Mouse (Mus musculus) C2C12 (cell line): ENCODE results near the gene Cep19. TPM values are rescaled to one million over a fixed set of nuclear protein-coding genes. Genes with fewer than 3 reads are reported as not detected.

ENCODE experiments used
- H3K27me3 ChIP-seq: one replicate; pipeline ENCODE4 v1.6.1; 2011; ENCODE audit not compliant: control insufficient read depth, insufficient read depth, insufficient read length
- H3K36me3 ChIP-seq: one replicate; pipeline ENCODE4 v1.6.1; 2011; ENCODE audit not compliant: control insufficient read depth, insufficient read depth
- H3K4me3 ChIP-seq: one replicate; pipeline ENCODE4 v1.5.1; 2011; ENCODE audit warnings: mild to moderate bottlenecking, control low read depth; ENCODE audit not compliant: poor library complexity, insufficient read depth, severe bottlenecking
- H3K79me2 ChIP-seq: one replicate; pipeline ENCODE4 v1.6.1; 2011; ENCODE audit not compliant: control insufficient read depth, insufficient read depth
- H3K79me3 ChIP-seq: one replicate; pipeline ENCODE4 v1.6.1; 2011; ENCODE audit warnings: low read depth, control low read depth
- H3ac ChIP-seq: one replicate; pipeline ENCODE3; 2011; ENCODE audit warnings: low read depth; ENCODE audit not compliant: control insufficient read depth, insufficient read length
- CEBPB ChIP-seq: IDR thresholded peaks from one replicate; pipeline ENCODE4 v1.6.1; 2011; ENCODE audit warnings: low read depth, mild to moderate bottlenecking, control low read depth, moderate library complexity
- CTCF ChIP-seq: IDR thresholded peaks from one replicate; pipeline ENCODE4 v1.5.1; 2011; ENCODE audit not compliant: control insufficient read depth, insufficient read depth, insufficient read length
- FOSL1 ChIP-seq: IDR thresholded peaks from one replicate; pipeline ENCODE4 v1.8.0; 2011; ENCODE audit warnings: mild to moderate bottlenecking, low read length; ENCODE audit not compliant: poor library complexity, insufficient read depth, severe bottlenecking
- MAX ChIP-seq: IDR thresholded peaks from one replicate; pipeline ENCODE4 v1.6.1; 2011; ENCODE audit warnings: mild to moderate bottlenecking, control low read depth
- MYOD1 ChIP-seq: IDR thresholded peaks from one replicate; pipeline ENCODE4 v1.6.1; 2011; ENCODE audit warnings: low read depth; ENCODE audit not compliant: control insufficient read depth, insufficient read length
- MYOG ChIP-seq: IDR thresholded peaks from one replicate; pipeline ENCODE4 v1.6.1; 2011; ENCODE audit not compliant: control insufficient read depth, insufficient read length; ENCODE audit errors: extremely low read depth
- USF1 ChIP-seq: IDR thresholded peaks from one replicate; pipeline ENCODE4 v1.6.1; 2011; ENCODE audit warnings: low read depth, mild to moderate bottlenecking, control low read depth, moderate library complexity
- polyA plus RNA-seq: library from polyadenylated mRNA; unstranded; fragments of >200 nt; fragmentation: generic; extraction: Trizol; gene quantifications from one replicate; pipeline ENCODE4 v1.2.1, GENCODE M21; 2012; ENCODE audit warnings: missing spikeins

Cep19 gene
- polyA plus RNA-seq, 1 experiment: 4.2 TPM

DNA sequence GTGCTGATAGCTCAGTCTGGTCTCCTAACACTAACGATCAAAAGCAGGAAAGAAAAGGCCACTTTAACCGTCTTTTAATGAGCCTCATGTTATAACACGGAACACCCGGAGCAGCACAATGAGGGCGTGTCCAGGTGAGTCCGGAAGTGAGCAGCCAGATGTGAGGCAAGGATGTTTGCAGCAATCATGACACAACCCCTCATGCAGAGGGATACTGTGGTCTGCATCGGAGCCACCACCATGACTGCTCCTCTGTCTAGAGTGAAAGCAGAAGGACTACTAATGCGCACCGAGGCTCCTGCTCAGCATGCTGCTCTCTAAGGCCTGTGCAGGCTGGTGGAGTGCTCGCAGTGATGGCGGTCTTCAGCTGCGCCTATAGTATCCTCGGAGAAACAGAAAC, 2.7 kb downstream of the Cep19 start:
- Histone ChIP-seq H3K79me2 (peaks cover 6% of the 10 kb centered on the region), H3K36me3 (peaks cover 6% of the 10 kb centered on the region), H3ac (no peak overlapping the region), H3K79me3 (peaks cover 1% of the 10 kb centered on the region), H3K4me3 (no peak overlapping the region), H3K27me3 (no peaks in the 10 kb centered on the region)
- TF ChIP-seq USF1 (no peak), CEBPB (no peak), MAX (no peak), CTCF (no peak), FOSL1 (no peak)

DNA sequence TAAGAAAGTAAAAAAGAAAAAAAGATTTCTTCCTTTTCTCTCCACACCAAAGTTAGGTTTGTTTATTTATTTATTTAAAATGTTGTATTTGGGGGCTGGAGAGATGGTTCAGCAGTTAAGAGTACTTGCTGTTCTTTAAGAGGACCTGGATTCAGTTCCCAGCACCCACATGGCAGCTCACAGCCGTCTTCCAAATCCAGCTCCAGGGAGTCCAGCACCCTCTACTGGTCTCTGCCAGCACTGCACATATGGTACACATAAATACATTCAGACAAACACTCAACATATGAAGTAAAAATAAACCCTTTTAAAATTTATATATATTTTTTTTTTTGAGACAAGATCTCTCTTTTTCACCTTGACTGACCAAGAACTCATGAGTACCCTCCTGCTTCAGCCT, 6.1 kb downstream of the Cep19 start:
- H3K4me3 ChIP-seq: no peak overlapping the region
- no peak for TF ChIP-seq USF1
- no peak for TF ChIP-seq MYOD1
- no peak for TF ChIP-seq MYOG
- TF ChIP-seq CTCF: no peak
- no peak for TF ChIP-seq FOSL1
- TF ChIP-seq MAX: no peak
- TF ChIP-seq CEBPB: no peak
- H3K79me2 ChIP-seq: no peaks in the 10 kb centered on the region
- H3K36me3 ChIP-seq: peaks cover 11% of the 10 kb centered on the region
- H3K79me3 ChIP-seq: no peaks in the 10 kb centered on the region
- no peaks in the 10 kb centered on the region for H3K27me3 ChIP-seq
- H3ac ChIP-seq: no peak overlapping the region

DNA sequence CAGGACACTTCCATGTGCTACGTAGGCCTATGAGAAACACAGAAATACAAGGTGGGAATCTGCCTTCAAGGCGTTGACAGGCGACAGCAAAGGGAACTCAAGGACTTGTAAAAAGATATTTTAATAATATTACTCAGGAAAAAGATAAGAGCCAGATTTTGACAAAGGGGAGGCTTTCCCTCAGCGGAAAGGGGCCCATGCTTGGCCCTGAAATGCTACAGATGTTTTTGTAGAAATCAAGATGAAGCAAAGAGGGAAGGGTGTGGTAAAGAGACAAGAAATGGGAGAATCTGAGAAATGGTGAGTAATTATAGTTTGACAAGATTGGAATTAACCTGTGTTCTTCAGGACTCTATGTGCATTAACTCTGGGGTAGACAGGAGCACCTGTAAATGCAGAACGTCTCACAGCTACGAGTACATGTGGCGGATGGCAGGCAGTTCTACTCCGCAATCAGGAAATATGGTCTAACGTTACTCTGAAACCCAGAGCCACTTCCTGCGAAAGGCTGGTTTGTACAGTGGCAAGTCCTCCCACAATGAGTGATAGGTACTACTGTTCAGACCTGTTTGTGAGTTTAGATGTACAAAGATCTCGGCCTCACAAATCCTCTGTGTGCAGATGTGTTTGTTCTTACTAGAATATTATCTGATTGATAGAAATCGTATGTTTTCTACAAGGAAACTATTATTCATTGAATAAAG, 7.9 kb downstream of the Cep19 start:
- TF ChIP-seq FOSL1 (no peak), CEBPB (no peak), MYOG (no peak), CTCF (no peak), MAX (no peak), USF1 (no peak), MYOD1 (no peak)
- Histone ChIP-seq H3K27me3 (no peaks in the 10 kb centered on the region), H3ac (no peak overlapping the region), H3K36me3 (peaks cover 6% of the 10 kb centered on the region), H3K4me3 (no peak overlapping the region), H3K79me2 (no peaks in the 10 kb centered on the region), H3K79me3 (no peaks in the 10 kb centered on the region)

DNA sequence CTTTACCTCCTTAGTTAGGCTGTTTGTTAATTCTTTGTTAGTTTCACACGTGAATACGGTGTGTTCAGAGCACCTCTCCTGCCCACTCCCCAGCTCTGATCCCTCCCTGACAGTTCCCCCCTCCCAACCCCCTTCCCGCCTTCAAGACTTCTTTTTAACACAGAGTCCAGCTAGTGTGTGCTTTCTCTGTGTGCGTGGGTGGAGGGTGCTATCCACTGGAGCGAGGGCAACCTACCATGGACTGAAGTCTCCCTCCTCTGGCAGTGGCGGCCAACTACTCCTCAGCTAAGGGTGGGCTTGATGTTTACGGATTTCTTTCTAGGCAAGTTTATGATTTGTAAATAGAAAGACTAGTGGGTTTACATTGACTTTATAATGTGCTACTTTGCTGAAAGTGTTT, 8.6 kb downstream of the Cep19 start:
- Histone ChIP-seq H3K79me3 (no peaks in the 10 kb centered on the region), H3K27me3 (no peaks in the 10 kb centered on the region), H3K79me2 (no peaks in the 10 kb centered on the region), H3ac (no peak overlapping the region), H3K4me3 (no peak overlapping the region), H3K36me3 (peaks cover 6% of the 10 kb centered on the region)
- no peak for TF ChIP-seq MYOD1
- no peak for TF ChIP-seq MAX
- TF ChIP-seq MYOG: no peak
- no peak for TF ChIP-seq CTCF
- TF ChIP-seq FOSL1: no peak
- no peak for TF ChIP-seq USF1
- no peak for TF ChIP-seq CEBPB

DNA sequence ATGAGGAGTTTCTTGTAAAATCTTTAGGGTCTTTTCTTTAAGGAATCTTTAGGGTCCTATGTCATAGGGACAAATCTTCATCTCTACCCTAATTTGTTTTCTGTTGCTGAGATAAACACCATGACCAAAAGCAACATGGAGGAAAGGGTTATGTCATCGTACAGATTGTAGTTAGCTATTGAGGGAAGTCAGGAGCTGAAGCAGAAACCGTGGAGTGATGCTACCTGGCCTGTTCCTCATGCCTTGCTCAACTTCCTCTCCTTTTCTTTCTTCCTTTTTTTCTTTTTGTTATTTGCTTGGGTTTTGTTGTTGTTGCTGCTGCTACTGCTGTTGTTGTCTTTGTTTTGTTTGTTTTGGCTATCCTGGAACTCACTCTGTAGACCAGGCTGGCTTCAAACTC, 9.0 kb downstream of the Cep19 start:
- peaks cover 6% of the 10 kb centered on the region for H3K36me3 ChIP-seq

DNA sequence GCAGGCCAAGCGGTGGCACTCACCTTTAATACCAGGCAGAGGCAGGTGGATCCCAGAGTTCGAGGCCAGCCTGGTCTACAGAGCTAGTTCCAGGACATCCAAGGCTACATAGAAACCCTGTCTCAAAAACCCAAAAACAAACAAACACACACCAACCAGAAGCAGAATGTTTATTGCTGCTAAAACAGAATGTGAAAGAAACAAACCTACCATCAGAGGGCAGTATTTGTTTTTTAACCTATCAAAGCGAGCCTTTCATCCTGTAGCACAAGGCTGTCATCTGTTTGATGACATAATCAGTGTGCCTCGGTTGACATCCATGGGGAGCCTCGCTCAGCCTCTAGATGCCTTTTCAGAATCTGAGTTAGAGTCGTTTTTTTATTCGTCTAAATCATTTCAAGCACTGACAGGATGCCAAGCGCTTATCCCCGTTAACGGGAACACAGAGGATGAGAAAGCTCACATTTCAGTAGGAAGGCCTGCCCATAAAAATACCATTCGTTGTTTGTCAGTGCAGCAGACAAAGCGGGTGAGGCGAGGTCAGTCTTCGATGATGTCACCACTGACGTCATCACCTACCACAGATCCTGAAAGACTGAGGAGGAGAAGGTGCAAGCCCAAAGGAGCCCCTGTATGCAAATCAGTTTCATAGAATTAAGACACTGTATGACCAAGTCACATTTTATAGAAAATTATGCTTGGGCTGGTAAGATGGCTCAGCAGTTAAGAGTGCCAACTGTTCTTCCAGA, 11.5 kb downstream of the Cep19 start:
- peaks cover 6% of the 10 kb centered on the region for H3K36me3 ChIP-seq
- H3K79me2 ChIP-seq: no peaks in the 10 kb centered on the region
- no peak overlapping the region for H3ac ChIP-seq
- no peak overlapping the region for H3K4me3 ChIP-seq
- no peaks in the 10 kb centered on the region for H3K27me3 ChIP-seq
- TF ChIP-seq CTCF (no peak), FOSL1 (no peak), MYOG (no peak), CEBPB (no peak), USF1 (no peak), MAX (no peak), MYOD1 (no peak)
- H3K79me3 ChIP-seq: no peaks in the 10 kb centered on the region

More for the DNA sequence above, 9.0 kb downstream of the Cep19 start:
- H3K79me2 ChIP-seq: no peaks in the 10 kb centered on the region
- no peak overlapping the region for H3K4me3 ChIP-seq
- no peak overlapping the region for H3ac ChIP-seq
- no peaks in the 10 kb centered on the region for H3K27me3 ChIP-seq
- no peak for TF ChIP-seq MYOD1
- TF ChIP-seq FOSL1: no peak
- TF ChIP-seq MYOG: no peak
- TF ChIP-seq CTCF: no peak
- no peak for TF ChIP-seq USF1
- TF ChIP-seq MAX: no peak
- no peak for TF ChIP-seq CEBPB
- H3K79me3 ChIP-seq: no peaks in the 10 kb centered on the region
